Mouse (Mus musculus): ENCODE measurements around the gene Hdac7.

Gene Hdac7

DNA sequence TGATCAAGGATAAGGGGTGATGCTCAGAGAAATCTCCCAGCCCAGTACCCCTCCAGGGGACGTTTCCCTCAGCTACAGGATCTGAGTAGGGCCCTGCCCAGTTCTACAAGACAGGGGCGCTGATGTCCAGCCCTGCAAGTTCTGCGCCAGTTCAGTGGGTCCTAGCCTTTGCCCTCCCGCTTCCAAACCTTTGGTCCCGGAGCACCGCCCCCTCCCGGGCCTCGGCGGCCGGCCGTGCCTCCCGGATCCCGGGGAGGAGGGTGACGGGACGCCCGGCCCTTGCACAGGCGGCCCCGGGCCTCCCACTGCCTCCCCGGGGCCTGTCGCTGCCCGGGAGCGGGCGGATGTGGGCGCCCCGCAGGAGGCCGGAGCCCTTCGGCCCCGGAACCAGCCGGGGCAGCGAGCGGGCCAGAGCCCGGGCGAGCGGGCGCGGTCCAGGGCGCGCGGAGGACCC lies 13.5 kb downstream of the Hdac7 start:
- DNase-seq, result peak; percentile 36

- no peak for DNase-seq
Measured at GRCm38 (mm10) chr15:97830253-97830787, 14.0 kb downstream of the Hdac7 start.

DNA sequence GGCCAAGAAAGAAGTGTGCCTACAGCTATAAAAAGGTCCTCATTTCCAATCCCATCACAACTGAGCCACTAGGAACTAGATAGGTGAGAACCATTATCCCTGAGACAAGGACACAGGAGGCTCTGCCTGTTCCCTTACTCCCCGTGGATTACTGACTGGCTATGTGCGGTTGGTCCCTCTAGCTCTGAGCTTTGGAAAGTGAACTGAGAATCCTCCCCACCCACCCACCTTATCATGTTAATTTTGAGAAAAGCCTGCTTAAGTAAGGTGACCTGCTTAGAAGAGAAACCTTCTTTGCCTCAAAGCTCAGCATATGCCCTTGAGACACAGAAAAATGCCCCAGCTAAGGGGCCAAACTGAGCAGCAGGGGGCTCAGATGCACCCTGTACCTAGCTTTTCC lies 14.9 kb downstream of the Hdac7 start:
- DNase-seq, result no peak

- DNase-seq, result no peak
Measured at GRCm38 (mm10) chr15:97828901-97829338, 15.4 kb downstream of the Hdac7 start.

DNA sequence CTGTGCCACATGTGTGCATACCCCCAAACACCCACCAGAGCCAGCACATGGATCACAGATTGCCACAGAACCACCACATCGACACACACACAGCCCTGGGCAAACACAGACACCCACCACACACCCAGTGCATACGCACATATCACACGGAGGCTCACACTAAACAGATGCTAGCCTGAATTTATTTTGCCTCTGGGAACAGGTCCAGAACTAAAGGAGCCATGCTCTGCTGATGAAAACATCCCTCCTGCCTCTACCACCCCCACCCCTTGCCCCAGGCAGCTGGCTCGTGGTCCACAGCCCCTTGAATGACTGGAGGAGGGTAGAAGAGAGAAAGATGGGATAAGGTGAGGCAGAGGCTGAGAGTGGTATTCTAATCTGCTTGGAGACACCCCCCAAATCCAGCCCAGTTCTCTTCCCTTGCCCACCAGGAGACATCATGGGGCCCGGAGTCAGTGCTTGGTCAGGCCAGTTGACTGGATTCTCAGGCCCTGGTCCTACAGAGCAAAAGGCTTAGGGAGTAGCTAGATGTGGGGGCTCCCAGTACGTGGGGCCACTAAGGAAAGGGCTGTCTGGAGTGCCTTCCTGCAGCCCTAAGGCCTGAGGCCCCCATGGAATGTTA lies 16.0 kb downstream of the Hdac7 start:
- no peak for DNase-seq

- DNase-seq, result no peak
Measured at GRCm38 (mm10) chr15:97827401-97827800, 16.9 kb downstream of the Hdac7 start.

- DNase-seq, result no peak
Measured at GRCm38 (mm10) chr15:97826588-97827261, 17.6 kb downstream of the Hdac7 start.

- DNase-seq, result no peak
Measured at GRCm38 (mm10) chr15:97825941-97826587, 18.2 kb downstream of the Hdac7 start.

DNA sequence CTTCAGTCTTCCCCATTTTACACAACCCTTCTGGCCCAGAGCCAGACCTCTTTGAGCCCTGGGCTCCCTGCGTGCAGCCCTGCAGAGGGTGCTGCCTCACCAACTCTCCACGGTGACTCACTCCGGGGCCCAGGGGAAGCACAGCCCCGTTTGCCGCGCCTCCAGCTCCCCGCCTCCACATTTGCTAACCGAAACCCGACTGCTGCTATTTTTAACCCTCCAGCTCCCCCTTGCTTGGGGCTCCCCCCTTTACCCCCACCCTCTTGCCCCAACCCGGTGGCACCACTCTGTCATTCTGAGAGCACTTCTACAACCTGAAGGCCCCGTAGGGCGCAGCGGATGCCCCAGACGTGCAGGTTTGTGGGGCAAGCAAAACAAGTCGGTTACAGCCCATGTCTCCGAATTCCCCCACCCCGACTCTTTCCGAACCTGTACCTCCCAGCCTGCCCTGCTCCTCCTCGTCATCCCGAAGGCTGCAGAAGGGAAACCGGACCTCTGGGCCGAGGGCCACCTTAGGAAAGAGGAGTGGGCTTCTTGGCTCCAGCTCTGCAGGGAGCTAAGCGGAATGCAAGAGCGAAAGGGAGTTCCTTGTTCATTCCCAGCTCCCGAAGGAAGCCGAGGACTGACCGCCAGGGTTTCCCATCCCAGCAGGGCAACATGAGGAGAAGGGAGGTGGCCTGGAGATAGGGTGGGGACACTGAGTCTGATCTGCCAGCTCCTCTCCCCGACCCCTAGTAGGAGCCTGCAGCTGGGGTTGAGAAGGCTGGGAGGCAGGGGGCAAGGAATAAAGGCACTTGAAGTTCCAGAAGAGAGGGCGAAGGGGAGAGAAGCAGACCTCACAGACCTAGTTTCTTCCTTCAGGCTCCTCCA lies 19.0 kb downstream of the Hdac7 start:
- DNase-seq, result peak; percentile 60

GRCm38 (mm10) chr15:97824042-97824441 lies 20.3 kb downstream of the Hdac7 start:
- no peak for DNase-seq

- no peak for DNase-seq
Measured at GRCm38 (mm10) chr15:97823479-97823878, 20.8 kb downstream of the Hdac7 start.

GRCm38 (mm10) chr15:97822545-97823228 lies 21.6 kb downstream of the Hdac7 start:
- DNase-seq, result no peak

DNA sequence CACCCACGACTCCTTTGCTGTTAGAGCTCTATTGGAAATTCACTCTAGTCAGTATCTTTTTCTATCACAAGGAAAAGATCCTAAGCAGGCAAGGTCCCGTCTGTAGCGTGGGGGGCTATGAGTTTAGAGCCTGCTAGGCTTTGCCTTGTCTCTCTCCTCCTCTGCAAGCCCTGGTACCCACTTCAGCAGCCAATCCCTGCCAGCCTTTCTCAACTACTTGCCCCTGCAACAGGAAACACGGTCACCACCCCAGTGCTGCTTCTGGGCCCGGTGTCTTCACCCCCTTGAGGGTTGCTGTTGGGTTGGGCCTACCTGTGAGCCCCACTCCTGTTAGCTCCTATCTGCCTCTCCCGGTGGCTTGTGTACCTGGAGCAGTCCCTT lies 22.3 kb downstream of the Hdac7 start:
- DNase-seq, result no peak

GRCm38 (mm10) chr15:97821321-97821982 lies 22.9 kb downstream of the Hdac7 start:
- no peak for DNase-seq

GRCm38 (mm10) chr15:97819937-97820336 lies 24.4 kb downstream of the Hdac7 start:
- no peak for DNase-seq

GRCm38 (mm10) chr15:97816199-97816994 lies 27.9 kb downstream of the Hdac7 start:
- DNase-seq, result no peak

DNA sequence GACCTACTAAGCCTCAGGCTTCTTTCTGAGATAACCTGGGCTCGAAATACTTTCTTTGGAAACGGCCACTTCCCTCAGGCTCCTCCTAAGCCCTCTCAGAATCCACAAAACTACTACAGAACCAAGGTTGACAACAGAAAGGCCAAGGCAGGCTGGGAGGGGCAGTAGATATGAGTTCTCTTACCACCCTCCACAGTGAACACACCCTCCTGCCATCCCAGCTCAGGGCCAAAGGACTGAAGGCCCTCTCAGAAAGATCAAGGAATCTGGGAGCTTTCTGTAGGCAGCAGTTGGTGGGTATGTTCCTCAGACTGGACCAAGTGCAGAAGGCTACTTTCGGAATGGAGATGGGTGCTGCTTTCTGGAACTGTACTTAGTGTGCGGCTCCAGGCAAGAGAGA lies 29.0 kb downstream of the Hdac7 start:
- no peak for DNase-seq

DNA sequence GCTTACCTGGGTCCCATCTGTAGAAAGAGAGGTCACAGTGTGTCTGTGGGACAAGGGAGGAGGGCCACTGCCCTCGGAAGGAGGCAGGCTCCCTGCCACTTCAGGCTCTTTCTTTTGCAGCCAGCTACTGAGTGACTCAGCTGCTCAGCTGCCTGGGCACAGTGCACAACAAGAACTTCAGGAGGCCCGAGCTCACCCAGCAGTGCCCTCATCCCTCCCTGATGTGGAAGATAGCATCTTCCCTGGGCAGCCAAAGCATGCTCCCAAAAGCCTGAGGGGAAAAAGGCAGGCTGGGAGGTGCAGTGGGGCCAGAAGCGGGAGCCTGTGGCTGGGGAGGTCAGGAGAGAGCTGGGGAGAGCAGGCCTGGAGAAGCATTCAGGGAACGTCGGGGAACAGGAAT lies 29.6 kb downstream of the Hdac7 start:
- DNase-seq, result no peak

DNA sequence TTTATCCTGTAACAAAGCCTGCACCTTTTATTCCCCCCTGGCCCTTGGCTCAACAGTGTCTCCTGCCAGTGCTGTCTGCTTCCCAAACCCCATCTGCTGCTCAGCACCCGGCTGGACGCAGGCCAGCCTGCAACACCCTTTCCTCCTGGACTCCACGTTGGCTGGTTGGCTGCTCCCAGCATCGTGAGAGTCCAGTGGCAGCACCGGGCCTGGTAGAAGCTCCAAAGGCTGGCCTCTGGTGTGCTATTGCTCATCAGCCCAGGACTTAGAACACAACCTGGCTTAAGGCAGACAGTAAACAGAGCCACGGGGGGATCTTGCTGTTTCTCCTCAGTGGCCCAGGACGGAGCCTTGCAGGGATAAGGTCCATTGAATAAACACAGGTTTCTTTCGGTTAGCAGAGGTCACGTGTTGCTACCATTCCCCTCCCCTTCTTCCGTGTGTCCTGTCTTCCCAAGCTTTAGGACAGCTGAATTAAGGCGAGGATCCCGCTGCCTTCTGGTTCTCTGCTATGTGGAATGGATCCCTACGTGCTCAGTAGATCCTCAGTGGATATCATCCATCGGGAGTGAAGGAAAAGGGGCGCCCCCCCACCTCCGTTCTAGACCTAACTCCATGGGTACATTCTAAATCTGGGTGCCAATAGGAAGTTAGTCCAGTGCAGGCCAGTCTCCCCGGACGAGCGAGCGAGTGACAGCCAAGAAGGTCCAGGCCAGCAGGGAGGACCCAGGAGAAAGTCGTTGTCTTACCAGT lies 30.7 kb downstream of the Hdac7 start:
- no peak for DNase-seq

GRCm38 (mm10) chr15:97812875-97813274 lies 31.4 kb downstream of the Hdac7 start:
- DNase-seq, result no peak

Data from right cerebral cortex, postnatal 4 days (tissue).